Mouse (Mus musculus) gastrocnemius, adult 18-20 months (tissue): ENCODE measurements around the gene Ltb. TPM values are rescaled to one million over a fixed set of nuclear protein-coding genes. Genes with fewer than 3 reads are reported as not detected.

ENCODE experiments used
- DNase-seq: peaks from one replicate; pipeline ENCODE4 v3.0.0; 2021; ENCODE audit warnings: low spot score
- total RNA-seq, 2 experiments: library from RNA; stranded (reverse); gene quantifications; 2 replicates each; pipeline ENCODE4 v1.2.3; 2021

Ltb gene
- total RNA-seq, 2 experiments from 2014 or later, result 0.38 TPM; not detected in 1

- DNase-seq, result peak; percentile 98
Measured at GRCm38 (mm10) chr17:35164568-35165450, 29.4 kb upstream of the Ltb start, which contains the start of gene Prrc2a. Gene Prrc2a (minus strand): TSS chr17:35164897.

DNA sequence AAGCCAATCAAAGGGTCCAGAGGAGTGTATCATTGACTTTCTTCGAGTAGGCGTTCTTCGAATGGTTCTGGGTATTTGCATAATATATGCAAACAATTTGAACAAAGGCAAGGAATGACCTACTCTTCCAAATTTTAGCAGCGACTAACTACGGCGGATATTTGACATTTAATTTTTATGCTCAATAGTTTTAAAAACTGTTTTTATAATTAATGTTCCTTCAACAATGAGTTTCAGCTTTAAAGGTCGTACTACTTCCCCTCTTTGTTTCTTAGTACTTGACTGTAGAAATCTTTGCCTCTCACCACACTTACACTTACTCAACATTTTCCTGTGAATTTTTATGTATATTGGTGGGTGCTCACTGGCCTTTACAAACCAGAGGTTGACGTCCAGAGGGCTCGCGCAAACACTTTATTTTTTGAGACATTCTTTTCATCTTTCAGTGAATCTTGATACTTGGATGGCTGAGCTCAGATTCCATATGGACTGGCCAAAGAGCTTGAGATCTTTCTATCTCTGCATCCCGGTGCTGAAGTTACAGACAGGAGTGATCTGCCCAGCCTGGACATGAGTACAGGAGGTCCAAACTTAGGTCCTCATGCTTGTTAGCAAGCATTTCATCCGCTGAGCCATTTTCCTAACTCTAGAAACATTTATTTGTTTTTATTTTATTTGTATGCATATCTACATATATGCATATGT is 28.6 kb upstream of the Ltb start:
- no peak for DNase-seq

- DNase-seq, result peak; percentile 55
Measured at GRCm38 (mm10) chr17:35166352-35167035, 27.7 kb upstream of the Ltb start.

GRCm38 (mm10) chr17:35167794-35168193 is 26.4 kb upstream of the Ltb start:
- no peak for DNase-seq

DNA sequence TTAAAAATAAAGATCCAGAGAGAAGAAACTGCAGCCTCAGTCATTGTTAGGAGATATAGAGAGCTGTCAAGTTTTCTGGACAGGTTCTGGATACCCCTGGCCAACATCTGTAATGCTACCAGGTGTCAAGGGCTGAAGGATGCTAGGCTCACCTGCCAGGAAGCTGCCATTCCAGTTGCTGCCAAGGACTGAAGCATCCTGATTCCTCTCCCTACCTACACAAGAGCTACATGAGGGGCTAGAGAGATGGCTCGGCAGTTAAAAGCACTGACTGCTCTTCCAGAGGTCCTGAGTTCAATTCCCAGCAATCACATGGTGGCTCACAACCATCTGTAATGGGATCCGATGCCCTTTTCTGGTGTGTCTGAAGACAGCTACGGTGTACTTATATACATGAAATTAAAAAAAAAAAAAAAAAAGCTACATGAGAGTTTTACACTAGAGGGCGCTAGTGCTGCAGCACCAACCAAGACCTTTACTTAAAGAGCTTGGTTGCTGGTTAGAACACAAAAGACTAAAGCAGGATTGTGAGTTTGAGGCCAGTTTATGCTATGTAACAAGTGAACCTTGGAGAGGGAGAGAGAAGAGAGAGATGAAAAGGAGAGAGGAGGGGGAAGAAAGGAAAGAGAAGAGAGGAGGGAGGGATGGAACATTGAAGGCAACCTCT is 25.6 kb upstream of the Ltb start:
- no peak for DNase-seq

GRCm38 (mm10) chr17:35172445-35173234 is 21.6 kb upstream of the Ltb start:
- no peak for DNase-seq

- no peak for DNase-seq
Measured at GRCm38 (mm10) chr17:35173329-35173728, 20.9 kb upstream of the Ltb start.

GRCm38 (mm10) chr17:35174201-35174977 is 19.9 kb upstream of the Ltb start:
- DNase-seq, result no peak

DNA sequence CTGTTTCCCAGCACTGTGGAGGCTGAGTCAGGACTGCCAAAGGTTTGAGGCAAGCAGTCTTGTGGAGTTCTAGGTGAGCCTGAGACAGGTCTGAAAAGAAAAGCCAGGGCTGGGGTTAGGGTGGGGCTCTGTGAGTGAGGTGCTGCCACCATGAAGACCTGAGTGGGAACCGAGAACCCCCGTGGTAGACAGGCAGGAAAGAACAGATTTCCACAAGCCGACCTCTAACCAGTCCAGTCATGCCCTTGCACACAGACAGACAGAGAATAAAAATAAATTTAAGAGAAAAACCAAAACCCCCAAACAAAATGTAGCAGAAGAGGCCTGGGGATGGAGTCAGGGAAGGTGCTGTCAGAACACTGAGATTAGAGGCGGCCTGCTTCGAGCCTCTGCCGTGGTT is 18.9 kb upstream of the Ltb start:
- DNase-seq, result no peak

GRCm38 (mm10) chr17:35175968-35176367 is 18.3 kb upstream of the Ltb start, which contains the start of gene Aif1:
Gene Aif1 (minus strand): TSS chr17:35176068.
- no peak for DNase-seq

GRCm38 (mm10) chr17:35178528-35178927 is 15.7 kb upstream of the Ltb start:
- peak; percentile 69 for DNase-seq

DNA sequence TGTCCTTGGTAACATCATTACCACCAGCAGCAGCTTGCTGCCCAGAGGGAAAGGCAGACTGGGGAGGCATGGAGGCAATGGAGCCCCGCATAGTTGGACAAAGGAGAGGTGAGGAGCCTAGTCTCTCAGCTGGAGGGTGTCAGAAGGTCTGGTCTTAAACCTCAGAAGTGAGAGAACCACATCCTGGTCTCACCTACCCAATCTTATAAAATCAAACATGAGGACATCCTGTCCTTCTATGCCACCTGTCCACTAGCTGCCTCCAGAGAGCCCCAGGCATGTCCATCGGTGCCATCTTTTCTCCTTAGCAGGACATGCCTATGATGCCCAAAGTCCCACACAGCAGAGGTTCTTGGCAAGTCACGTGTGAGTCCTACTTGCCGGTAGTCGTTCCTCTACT is 14.1 kb upstream of the Ltb start:
- DNase-seq, result no peak

DNA sequence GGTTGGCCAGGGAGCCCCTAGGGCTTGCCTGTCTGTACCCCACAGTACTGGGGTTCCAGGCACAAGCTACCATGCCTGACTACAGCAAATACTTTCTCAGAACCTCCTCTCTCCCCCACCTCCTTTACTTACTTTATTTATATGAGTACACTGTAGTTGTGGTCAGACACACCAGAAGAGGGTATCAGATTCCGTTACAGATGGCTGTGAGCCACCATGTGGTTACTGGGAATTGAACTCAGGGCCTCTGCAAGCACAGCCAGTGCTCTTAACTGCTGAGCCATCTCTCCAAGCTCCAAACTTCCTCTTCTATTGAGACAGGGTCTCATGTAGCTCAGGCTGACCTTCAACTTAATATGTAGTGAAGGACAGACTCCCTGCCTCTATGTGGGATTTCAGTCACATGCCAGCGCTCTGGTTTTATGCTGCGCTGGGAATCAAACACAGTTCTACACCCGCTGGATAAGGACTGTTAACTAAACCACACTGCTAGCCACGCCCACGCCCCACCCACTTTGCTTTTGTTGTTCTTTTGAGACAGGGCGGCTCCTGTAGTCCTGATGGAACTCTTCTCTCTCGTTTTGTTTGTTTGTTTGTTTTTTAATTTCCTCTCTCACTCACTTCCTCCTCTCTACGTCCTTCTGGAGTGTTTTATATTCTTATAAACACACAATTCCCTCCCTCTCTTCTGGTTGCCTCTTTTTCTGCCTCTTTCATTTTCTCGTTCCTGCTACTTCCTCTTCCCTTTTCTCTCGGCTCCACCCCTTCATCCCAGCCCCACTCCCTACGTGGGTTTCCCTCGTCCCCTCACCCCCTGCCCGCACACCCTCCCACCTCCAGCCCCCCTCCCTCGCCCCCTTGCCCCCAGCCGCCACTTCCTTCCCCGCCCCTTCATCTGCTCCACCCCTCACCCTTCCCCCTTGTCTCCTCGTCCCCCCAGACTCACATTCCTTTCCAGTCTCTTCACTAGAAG is 8.3 kb upstream of the Ltb start:
- DNase-seq, result peak; percentile 74

DNA sequence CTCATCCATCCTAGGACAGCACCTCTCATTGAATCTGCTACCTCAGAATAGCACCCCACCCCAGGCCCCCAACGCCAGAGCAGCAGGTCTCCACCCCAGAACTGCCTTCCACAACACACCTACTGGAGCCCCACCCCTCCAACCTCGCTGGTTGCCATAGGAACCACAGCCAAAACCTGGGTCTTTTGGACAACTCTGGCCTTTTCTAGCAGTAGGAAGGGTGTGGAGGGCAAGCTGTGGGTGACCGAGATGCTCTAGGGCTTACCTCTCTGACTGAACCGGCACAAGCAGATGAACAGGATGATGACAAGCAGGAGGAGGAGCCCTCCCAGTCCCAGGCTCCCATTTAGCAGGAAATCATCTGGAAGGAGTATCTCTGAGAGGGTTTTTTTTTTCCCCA is 7.6 kb upstream of the Ltb start:
- DNase-seq, result no peak

DNA sequence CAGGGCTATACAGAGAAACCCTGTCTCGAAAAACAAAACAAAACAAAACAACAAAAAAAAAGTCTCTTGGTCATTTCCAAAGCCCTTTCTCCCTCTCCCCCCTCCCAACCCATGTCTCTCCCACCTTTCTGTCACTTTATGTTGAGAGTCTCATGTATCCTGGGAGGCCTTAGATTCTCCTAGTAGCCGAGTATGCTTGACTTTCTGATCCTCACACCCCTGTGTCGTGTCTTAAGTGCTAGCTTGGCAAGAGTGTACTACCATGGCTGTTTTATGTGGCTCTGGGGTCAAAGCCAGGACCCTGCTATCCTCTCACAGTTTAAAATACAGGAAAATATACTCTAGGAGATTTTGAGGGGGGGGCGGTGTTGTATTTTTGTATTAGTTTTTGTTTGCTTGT is 6.9 kb upstream of the Ltb start:
- no peak for DNase-seq

- DNase-seq, result no peak
Measured at GRCm38 (mm10) chr17:35187959-35188610, 6.2 kb upstream of the Ltb start, which contains the start of gene Lst1. Gene Lst1 (minus strand): TSS chr17:35188439.

GRCm38 (mm10) chr17:35189186-35189585 is 5.1 kb upstream of the Ltb start:
- DNase-seq, result no peak

DNA sequence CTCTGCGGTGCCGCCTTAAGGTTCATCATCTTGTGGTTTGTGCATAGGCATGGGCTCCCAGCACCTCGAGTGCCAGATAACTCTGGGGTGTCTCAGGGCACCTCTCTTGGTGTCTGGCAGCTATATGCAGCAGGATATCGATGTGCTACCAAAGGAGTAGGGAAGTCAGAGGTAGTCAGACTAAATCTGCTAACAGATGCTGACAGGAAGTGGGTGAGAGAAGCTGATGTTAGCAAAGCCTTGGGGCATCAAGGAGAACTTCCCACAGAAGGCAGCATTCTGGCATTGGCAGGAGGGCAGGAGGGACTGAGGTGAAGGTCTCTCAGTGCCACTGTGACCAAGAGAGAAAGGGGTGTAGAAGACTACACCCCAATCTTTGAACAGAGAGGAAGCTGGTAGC is 4.1 kb upstream of the Ltb start:
- no peak for DNase-seq
